8 mouse cellular contexts compared by ENCODE assay signal in the genomic region with DNA sequence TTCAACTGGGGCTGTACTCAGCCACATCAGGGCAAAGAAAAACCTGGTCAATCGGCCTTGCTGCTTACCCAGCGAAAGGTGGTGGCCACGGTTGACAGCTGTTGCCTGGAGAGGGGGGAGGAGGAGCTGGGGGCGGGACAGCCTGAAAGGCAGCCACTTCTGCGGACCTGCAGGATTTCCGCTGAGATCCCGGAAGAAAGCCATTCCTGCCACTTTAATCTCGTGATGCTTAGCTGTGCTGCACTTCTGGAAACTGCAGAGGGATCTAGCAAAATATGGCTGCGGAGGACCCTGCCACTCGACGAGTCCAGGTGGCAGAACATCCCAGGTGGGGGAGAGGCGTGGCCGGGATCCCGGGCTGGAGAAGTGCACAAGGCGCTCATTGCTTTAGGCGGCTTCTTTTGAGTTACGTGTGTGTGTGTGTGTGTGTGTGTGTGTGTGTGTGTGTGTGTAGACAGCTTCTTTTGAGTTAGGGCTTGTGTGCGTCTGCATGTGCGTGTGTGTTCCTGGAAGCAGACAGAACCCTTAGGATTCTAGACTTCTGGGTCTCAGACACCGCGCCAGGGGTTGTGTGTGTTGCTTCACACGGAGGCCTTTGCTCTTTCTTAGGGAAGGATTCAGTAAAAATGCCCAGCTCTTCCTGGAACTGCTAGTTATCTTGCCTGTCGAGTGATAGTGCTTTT. TPM values are rescaled to one million over a fixed set of nuclear protein-coding genes. Genes with fewer than 3 reads are reported as not detected.
A peak's percentile ranks its signal among the peaks of the same experiment; 100 is the strongest.
DNase-seq lines count a peak whose midpoint lies in the region; ATAC-seq and TF ChIP-seq lines count a peak whose summit lies in the region.

No protein-coding gene starts in this region.

- peak; percentile 88 for DNase-seq in ZHBTc4 (ENCODE audit: low read depth, low spot score)
- DNase-seq in gastrocnemius, adult 8-10 months (ENCODE audit: low spot score in 2 of 2) = peak; percentile 5 to 14
- DNase-seq in hindbrain, postnatal 0 days (ENCODE audit: low spot score) = peak; percentile 81
- DNase-seq in left cerebral cortex, postnatal 10 days (ENCODE audit: extremely low spot score in 1 of 2, low spot score in 2 of 2) = peak; percentile 34 to 81
- DNase-seq in right cerebral cortex, postnatal 10 days (ENCODE audit: low spot score in 2 of 2) = peak; percentile 62 to 66
- peak; percentile 73 for DNase-seq in urinary bladder, postnatal 14 days (ENCODE audit: low spot score)

- no peaks in the 10 kb centered on the region for H3K27me3 ChIP-seq in hindbrain, postnatal 0 days (ENCODE audit: insufficient read depth, low read length)

- H3K4me3 ChIP-seq in cortical plate, adult 2 months (ENCODE audit: insufficient read depth, low read length) = peak overlapping the region; percentile 61
- H3K4me3 ChIP-seq in hindbrain, postnatal 0 days (ENCODE audit: low read length) = peak overlapping the region; percentile 48

- TF ChIP-seq CTCF in cortical plate, adult 2 months (IDR thresholded peaks at IDR 0.05; ENCODE audit: extremely low read depth, insufficient read depth, low read length) = no peak
- no peak for TF ChIP-seq CTCF in hindbrain, postnatal 0 days (IDR thresholded peaks at IDR 0.05; ENCODE audit: low read depth)

- 4% methylated on average over 23 of the region's 23 CpGs for WGBS in hindbrain, postnatal 0 days

- H3K4me1 ChIP-seq in cortical plate, adult 2 months (ENCODE audit: control insufficient read depth, insufficient read depth, low read length) = peaks cover 1% of the 10 kb centered on the region; the same call in 1 of the 2 replicates
- peaks cover 3% of the 10 kb centered on the region; the same call in 1 of the 2 replicates for H3K4me1 ChIP-seq in hindbrain, postnatal 0 days (ENCODE audit: insufficient read depth, low read length)

- H3K9me3 ChIP-seq in hindbrain, postnatal 0 days (ENCODE audit: low read length) = no peaks in the 10 kb centered on the region

- H3K27ac ChIP-seq in cortical plate, adult 2 months (ENCODE audit: insufficient read depth, low read length) = no peak overlapping the region
- peak overlapping the region; percentile 72 for H3K27ac ChIP-seq in hindbrain, postnatal 0 days

- 0 out of 2 replicates have a peak, but pooled peaks have one; percentile 10 for TF ChIP-seq POLR2A in cortical plate, adult 2 months (IDR thresholded peaks at IDR 0.05; ENCODE audit: extremely low read depth, insufficient read depth, low read length)

- intact Hi-C loops in left cerebral cortex, postnatal 10 days (cut with DNase I) = no loop called here

- no peaks in the 10 kb centered on the region for H3K36me3 ChIP-seq in hindbrain, postnatal 0 days (ENCODE audit: insufficient read depth, low read length)

- peak overlapping the region; percentile 75 for H3K4me2 ChIP-seq in hindbrain, postnatal 0 days (ENCODE audit: low read depth, low read length)

- peak; percentile 93 for ATAC-seq in hindbrain, postnatal 0 days
- peak; percentile 87 for ATAC-seq in megakaryocyte progenitor cell, adult 5-6 weeks (replicated peaks; ENCODE audit: poor library complexity)

- peak overlapping the region; percentile 52 for H3K9ac ChIP-seq in hindbrain, postnatal 0 days (replicated peaks; ENCODE audit: low read length)

RNA-seq across cellular contexts. Expression of gene Cops2, which starts 7.3 kb away (rescaled TPM):
- polyA plus RNA-seq in cortical plate, adult 2 months (2012; rRNA removed) = 60.1 and 71.0 TPM in 2 replicates
- 100 to 1,000 TPM in 2 of 4 experiments, 10 to 100 TPM in 2; 92.1 to 111 (median 103) TPM for total RNA-seq in gastrocnemius, adult 8-10 months (2022)
- total RNA-seq in hindbrain, postnatal 0 days (2014; rRNA removed) = 35.1 and 40.6 TPM in 2 replicates
- polyA plus RNA-seq in hindbrain, postnatal 0 days (2015; fragmentation: Nextera tagmentation; extraction: Ambion mirVana) = 53.8 and 54.8 TPM in 2 replicates
- total RNA-seq in left cerebral cortex, postnatal 10 days (2021) = 100 to 1,000 TPM; 102 to 114 TPM
- total RNA-seq in megakaryocyte progenitor cell, adult 5-6 weeks (2015) = 111 and 131 TPM in 2 replicates
- 172 and 218 TPM in 2 replicates for total RNA-seq in megakaryocyte progenitor cell, adult 5-6 weeks (2017)

RNA-seq across cellular contexts. Expression of gene Galk2, which starts 7.3 kb away (rescaled TPM):
- 19.6 and 20.5 TPM in 2 replicates for polyA plus RNA-seq in cortical plate, adult 2 months (2012; rRNA removed)
- 1 to 10 TPM; 2.2 to 4.0 (median 3.1) TPM for total RNA-seq in gastrocnemius, adult 8-10 months (2022)
- total RNA-seq in hindbrain, postnatal 0 days (2014; rRNA removed) = 30.0 and 32.2 TPM in 2 replicates
- polyA plus RNA-seq in hindbrain, postnatal 0 days (2015; fragmentation: Nextera tagmentation; extraction: Ambion mirVana) = 28.9 and 31.2 TPM in 2 replicates
- total RNA-seq in left cerebral cortex, postnatal 10 days (2021) = 10 to 100 TPM; 25.1 to 26.7 TPM
- total RNA-seq in megakaryocyte progenitor cell, adult 5-6 weeks (2015) = 24.3 and 24.6 TPM in 2 replicates
- total RNA-seq in megakaryocyte progenitor cell, adult 5-6 weeks (2017) = 44.9 and 63.8 TPM in 2 replicates

Comparison
In these comparisons a context has a peak if more than half of its experiments do, and no peak if none do; other contexts are left out.
1. DNase-seq: peak in every context shown above with its lines; median percentile 88 in ZHBTc4; 81 in hindbrain, postnatal 0 days; 73 in urinary bladder, postnatal 14 days; 64 in right cerebral cortex, postnatal 10 days; 58 in left cerebral cortex, postnatal 10 days; 10 in gastrocnemius, adult 8-10 months.